Mouse (Mus musculus): Measurements from ENCODE around the gene Ctsh.

- TF ChIP-seq CTCF (IDR thresholded peaks at IDR 0.05; ENCODE audit: insufficient read depth, low read length) (no peak), POLR2A (IDR thresholded peaks at IDR 0.05; ENCODE audit: borderline replicate concordance, extremely low read depth, low read depth, low read length) (no peak)
These were observed 13.4 kb downstream of the Ctsh start for GRCm38 (mm10) chr9:90067341-90067740.

Measured in lung, adult 2 months (tissue).